Mouse (Mus musculus) heart, postnatal 0 days (tissue): ENCODE results near the gene Slc22a21. TPM values are rescaled to one million over a fixed set of nuclear protein-coding genes. Genes with fewer than 3 reads are reported as not detected.
"Not testable (repeated sequence)": the region's sequence is repeated elsewhere in the genome, so short reads cannot be mapped to it uniquely, and the experiment has no call there.

Experiments used
- ATAC-seq: fragments of 200-750 bp; cut with Nextera tagmentation; 2 replicates; pipeline ENCODE4 v1.8.0; 2017; ENCODE audit warnings: low read depth, moderate number of reproducible peaks, moderate library complexity; ENCODE audit not compliant: insufficient read depth
- DNase-seq: peaks from one replicate; pipeline ENCODE4 v3.0.0-alpha.2; 2016; ENCODE audit warnings: low spot score
- H3K27ac ChIP-seq: fragments of 300-500 bp; sonication (generic); 2 replicates; pipeline ENCODE4 v1.5.1; 2014; ENCODE audit warnings: low read depth, mild to moderate bottlenecking
- H3K27me3 ChIP-seq: fragments of 300-500 bp; sonication (generic); 2 replicates; pipeline ENCODE4 v1.6.1; 2014; ENCODE audit warnings: low read length, mixed read lengths; ENCODE audit not compliant: control insufficient read depth, insufficient read depth
- H3K36me3 ChIP-seq: fragments of 300-500 bp; sonication (generic); replicated peaks from 2 replicates; pipeline ENCODE4 v1.6.1; 2014; ENCODE audit warnings: low read length, mixed read lengths; ENCODE audit not compliant: control insufficient read depth, insufficient read depth
- H3K4me1 ChIP-seq: fragments of 300-500 bp; sonication (generic); 2 replicates; pipeline ENCODE4 v1.6.1; 2014; ENCODE audit warnings: antibody characterized with exemption; ENCODE audit not compliant: control insufficient read depth, insufficient read depth
- H3K4me2 ChIP-seq: fragments of 300-500 bp; sonication (generic); 2 replicates; pipeline ENCODE4 v1.6.1; 2014; ENCODE audit warnings: low read depth, mild to moderate bottlenecking, low read length, moderate library complexity
- H3K4me3 ChIP-seq: fragments of 300-500 bp; sonication (generic); 2 replicates; pipeline ENCODE4 v1.5.1; 2014; ENCODE audit warnings: low read depth, low read length
- H3K9ac ChIP-seq: fragments of 300-500 bp; sonication (generic); replicated peaks from 2 replicates; pipeline ENCODE4 v1.6.1; 2014; ENCODE audit warnings: low read depth, low read length, mixed read lengths
- H3K9me3 ChIP-seq: fragments of 300-500 bp; sonication (generic); replicated peaks from 2 replicates; pipeline ENCODE4 v1.6.1; 2016; ENCODE audit warnings: low read length; ENCODE audit not compliant: control insufficient read depth
- CTCF ChIP-seq: IDR thresholded peaks from 2 replicates; pipeline ENCODE4 v1.5.1; 2016; ENCODE audit warnings: antibody characterized with exemption, control low read depth, low read depth
- EP300 ChIP-seq: IDR thresholded peaks from 2 replicates; pipeline ENCODE4 v1.6.1; 2016; ENCODE audit warnings: antibody characterized with exemption, low read depth
- WGBS: fragments of 180-500 bp; shearing (Covaris S2); extraction: QIAGEN DNeasy Blood & Tissue Kit; methylation state at CpG from one replicate; pipeline ENCODE4 v1.1.7; 2014; 5-methylcytosine and 5-hydroxymethylcytosine counted together
- polyA plus RNA-seq: library from polyadenylated mRNA; unstranded; fragments of >200 nt; fragmentation: Nextera tagmentation; extraction: Ambion mirVana; gene quantifications from 2 replicates; pipeline ENCODE4 v1.2.1, GENCODE M21; 2015
- total RNA-seq: library from RNA; depleted of rRNA; stranded (reverse); fragments of >200 nt; gene quantifications from 2 replicates; pipeline ENCODE4 v1.2.3, GENCODE M21; 2014; ENCODE audit warnings: low replicate concordance

Gene Slc22a21
- total and polyA plus RNA-seq, 2 experiments from 2014 or later: 1.5 to 3.2 TPM

DNA sequence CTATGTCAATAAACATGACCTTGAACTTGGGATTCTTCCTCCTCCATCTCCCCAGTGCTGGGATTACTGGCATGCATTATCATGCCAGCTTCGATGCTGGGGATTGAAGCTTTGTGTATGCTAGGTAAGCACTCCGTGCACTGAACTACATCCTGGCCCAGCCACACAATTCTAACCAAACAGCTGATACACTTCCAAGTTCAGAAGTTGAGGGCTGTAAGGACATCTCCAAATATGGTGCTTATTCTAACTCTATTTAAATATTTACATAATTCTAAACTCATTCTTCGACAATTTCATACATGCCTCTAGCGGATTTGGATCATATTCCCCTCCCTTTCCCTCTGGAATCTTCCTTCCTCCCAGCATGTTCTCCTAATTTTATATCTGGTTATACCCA is 12.1 kb upstream of the Slc22a21 start:
- no peak overlapping the region for H3K4me3 ChIP-seq
- DNase-seq (no peak), ATAC-seq (no peak)
- no peaks in the 10 kb centered on the region for H3K4me1 ChIP-seq
- no peaks in the 10 kb centered on the region for H3K27me3 ChIP-seq
- WGBS: 75% methylated on average over 4 of the region's 4 CpGs
- H3K4me2 ChIP-seq: no peak overlapping the region
- H3K36me3 ChIP-seq: no peaks in the 10 kb centered on the region
- TF ChIP-seq CTCF (no peak), EP300 (no peak)
- no peaks in the 10 kb centered on the region for H3K9me3 ChIP-seq
- no peak overlapping the region for H3K9ac ChIP-seq
- H3K27ac ChIP-seq: no peak overlapping the region

DNA sequence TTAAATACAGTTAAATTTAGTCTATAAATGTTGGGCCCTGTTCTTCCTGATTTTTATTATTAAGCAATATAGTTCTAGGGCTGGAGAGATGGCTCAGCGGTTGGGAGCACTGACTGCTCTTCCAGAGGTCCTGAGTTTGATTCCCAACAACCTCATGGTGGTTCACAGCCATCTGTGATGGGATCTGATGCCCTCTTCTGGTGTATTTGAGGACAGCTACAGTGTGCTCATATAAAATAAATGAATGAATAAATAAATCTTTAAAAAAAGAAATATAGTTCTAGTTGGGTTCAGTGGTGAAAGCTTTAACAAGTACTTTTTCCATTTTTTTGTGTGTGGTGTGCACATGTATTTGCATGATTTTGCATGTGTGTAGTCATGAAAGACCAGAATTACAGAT is 9.1 kb upstream of the Slc22a21 start:
- Histone ChIP-seq H3K9me3 (no peaks in the 10 kb centered on the region), H3K36me3 (no peaks in the 10 kb centered on the region), H3K27ac (no peak overlapping the region), H3K27me3 (no peaks in the 10 kb centered on the region), H3K4me1 (no peaks in the 10 kb centered on the region), H3K9ac (no peak overlapping the region), H3K4me2 (no peak overlapping the region), H3K4me3 (no peak overlapping the region)
- WGBS: 52% methylated on average over 1 of the region's 1 CpGs
- ATAC-seq (no peak), DNase-seq (no peak)
- peak; percentile 22; the same call in 1 of the 2 replicates for TF ChIP-seq CTCF
- TF ChIP-seq EP300: no peak

DNA sequence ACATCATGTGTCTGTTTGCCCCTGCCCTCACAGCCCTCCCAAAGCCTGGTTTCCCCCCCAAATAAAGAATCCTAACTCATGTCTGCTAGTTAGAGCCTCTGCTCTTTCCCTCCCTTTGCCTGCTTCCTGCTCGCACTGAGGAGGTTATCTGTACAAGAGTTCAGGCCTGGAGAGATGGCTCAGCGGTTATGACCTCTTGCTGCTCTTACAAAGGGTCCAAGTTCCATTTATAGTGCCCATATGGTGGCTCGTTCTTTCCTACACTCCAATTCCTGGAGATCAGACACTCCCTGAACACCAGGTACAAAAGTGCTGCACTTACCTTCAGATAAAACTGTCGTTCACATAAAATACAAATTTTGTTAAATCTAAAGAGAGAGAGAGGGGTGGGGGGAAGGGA is 7.9 kb upstream of the Slc22a21 start:
- Histone ChIP-seq H3K4me1 (no peaks in the 10 kb centered on the region), H3K9ac (no peak overlapping the region), H3K4me3 (no peak overlapping the region), H3K36me3 (no peaks in the 10 kb centered on the region), H3K27me3 (no peaks in the 10 kb centered on the region), H3K27ac (no peak overlapping the region), H3K4me2 (no peak overlapping the region), H3K9me3 (no peaks in the 10 kb centered on the region)
- ATAC-seq: no peak
- no peak for DNase-seq
- TF ChIP-seq EP300 (no peak), CTCF (no peak)
- WGBS: 47% methylated on average over 4 of the region's 4 CpGs

GRCm38 (mm10) chr11:53981396-53981795 is 1.3 kb upstream of the Slc22a21 start:
- 81% methylated on average over 4 of the region's 4 CpGs for WGBS
- TF ChIP-seq EP300: no peak
- no peak for TF ChIP-seq CTCF
- no peaks in the 10 kb centered on the region for H3K9me3 ChIP-seq
- H3K36me3 ChIP-seq: no peaks in the 10 kb centered on the region
- no peak overlapping the region for H3K9ac ChIP-seq
- no peak overlapping the region for H3K4me3 ChIP-seq
- no peak overlapping the region for H3K4me2 ChIP-seq
- DNase-seq (no peak), ATAC-seq (no peak)
- H3K27me3 ChIP-seq: 0 out of 2 replicates have a peak, but pooled peaks cover 9% of the 10 kb centered on the region
- H3K4me1 ChIP-seq: no peaks in the 10 kb centered on the region
- no peak overlapping the region for H3K27ac ChIP-seq

GRCm38 (mm10) chr11:53979456-53979787 is 710 bp downstream of the Slc22a21 start:
- Histone ChIP-seq H3K9ac (peak overlapping the region; percentile 59), H3K4me3 (peak overlapping the region; percentile 75), H3K4me2 (peak overlapping the region; percentile 99)
- H3K36me3 ChIP-seq, H3K4me1 ChIP-seq, H3K27ac ChIP-seq, DNase-seq, H3K27me3 ChIP-seq, H3K9me3 ChIP-seq: not testable (repeated sequence)
- ATAC-seq: peak; percentile 13; the same call in 1 of the 2 replicates
- under 1% methylated on average over 23 of the region's 23 CpGs for WGBS

- ATAC-seq (no peak), DNase-seq (no peak)
- Histone ChIP-seq H3K9me3 (no peaks in the 10 kb centered on the region), H3K27ac (no peak overlapping the region), H3K36me3 (no peaks in the 10 kb centered on the region), H3K27me3 (0 out of 2 replicates have a peak, but pooled peaks cover 9% of the 10 kb centered on the region), H3K4me3 (no peak overlapping the region), H3K9ac (no peak overlapping the region), H3K4me2 (no peak overlapping the region), H3K4me1 (no peaks in the 10 kb centered on the region)
- peak; percentile 39; the same call in 1 of the 2 replicates for TF ChIP-seq CTCF
- no peak for TF ChIP-seq EP300
- 66% methylated on average over 3 of the region's 3 CpGs for WGBS
These were observed 2.5 kb downstream of the Slc22a21 start for GRCm38 (mm10) chr11:53977672-53978071.
